Mouse (Mus musculus): Measurements from ENCODE around the gene Rb1. TPM values are rescaled to one million over a fixed set of nuclear protein-coding genes. Genes with fewer than 3 reads are reported as not detected.

Rb1 gene
- 24.2 and 27.1 TPM in 2 replicates for polyA plus RNA-seq (2016; fragmentation: Nextera tagmentation; extraction: Ambion mirVana)

DNA sequence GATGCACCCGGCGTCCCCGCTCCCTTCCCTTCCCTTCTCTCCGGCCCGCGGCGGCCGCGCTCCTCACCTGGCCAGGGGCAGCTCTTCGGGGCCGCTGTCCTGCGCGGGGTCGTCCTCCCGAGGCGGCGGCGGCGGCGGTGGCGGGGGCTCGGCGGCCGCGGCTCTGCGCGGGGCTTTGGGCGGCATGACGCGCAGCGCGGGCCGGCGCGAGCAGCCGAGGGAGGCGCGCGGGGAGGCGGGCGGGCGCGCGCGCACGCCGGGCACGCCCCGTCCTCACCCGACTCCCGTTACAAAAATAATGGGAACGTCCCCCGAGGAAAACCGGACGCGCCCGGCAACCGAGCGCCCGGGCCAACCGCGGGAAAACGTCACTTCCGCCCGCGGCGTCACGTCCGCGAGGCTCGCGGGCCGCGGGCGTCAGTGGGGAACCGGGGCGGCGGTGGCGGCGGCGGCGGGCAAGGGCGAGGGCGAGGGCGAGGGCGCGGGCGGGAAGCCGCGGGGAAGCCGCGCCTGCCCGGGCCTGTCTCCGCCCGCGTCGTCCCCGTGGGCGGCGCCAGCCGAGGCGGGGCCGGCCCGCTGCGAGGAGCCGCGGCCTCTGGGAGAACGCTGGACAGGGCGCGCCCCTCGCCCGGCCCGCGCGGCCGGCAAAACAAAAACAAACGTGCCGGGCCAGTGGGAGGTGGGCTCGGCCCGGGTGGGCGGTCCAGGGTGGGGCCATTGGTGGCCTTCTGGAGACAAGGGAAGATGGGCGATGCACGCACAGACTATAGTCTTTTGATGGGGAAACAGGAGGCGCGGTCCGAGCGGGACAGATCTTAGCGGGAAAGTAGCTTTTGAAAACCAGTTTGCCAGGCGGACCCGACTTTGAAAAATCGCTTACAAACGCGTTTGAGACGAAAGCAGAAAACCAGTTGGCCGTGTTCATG is at the start of gene Rb1:
TSS of gene Rb1 (minus strand) at position 367 of the 926 bp plus-strand sequence.
- Histone ChIP-seq H3K9me3 (no peaks in the 10 kb centered on the region), H3K4me3 (peak within 1 kb of the TSS; percentile 95), H3K27me3 (ENCODE audit: insufficient read depth, poor library complexity, severe bottlenecking) (no peaks in the 10 kb centered on the region), H3K4me1 (replicated peaks) (peaks cover 18% of the 10 kb centered on the region), H3K36me3 (peaks cover 8% of the 10 kb centered on the region; the same call in 1 of the 2 replicates), H3K27ac (peak within 1 kb of the TSS; percentile 96)
- DNase-seq (ENCODE audit: low spot score) = peak; percentile 87
- under 1% methylated on average over 100 of the region's 135 CpGs for WGBS

DNA sequence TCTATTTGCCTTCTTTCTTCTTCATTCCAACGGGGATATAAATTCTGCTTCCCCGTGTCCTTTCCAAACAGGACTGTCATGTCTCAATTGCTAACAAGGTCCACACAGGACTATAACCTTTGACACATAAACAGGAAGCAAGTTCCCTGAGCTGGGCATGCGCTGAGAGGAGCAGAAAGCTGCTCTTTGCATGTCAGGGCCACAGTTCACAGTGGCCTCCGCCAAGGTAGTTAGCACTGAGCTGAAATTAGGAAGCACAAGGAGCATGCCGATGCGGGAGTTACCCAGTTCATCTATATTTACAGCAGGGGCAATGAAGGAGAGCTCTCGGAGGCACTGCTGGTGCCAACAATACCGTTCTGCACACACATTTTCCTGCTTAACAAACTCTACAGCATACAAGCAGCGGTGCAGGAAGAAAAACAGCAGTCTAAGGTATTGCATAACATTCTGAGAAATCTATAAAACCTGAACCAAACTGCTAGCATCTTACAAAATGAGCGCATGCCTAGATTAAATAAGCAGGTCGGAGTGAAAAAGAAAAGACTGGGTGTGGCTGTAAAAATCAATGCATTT is 48.8 kb upstream of the Rb1 start:
- H3K36me3 ChIP-seq = peaks cover 19% of the 10 kb centered on the region
- 77% methylated on average over 11 of the region's 11 CpGs for WGBS
- no peak overlapping the region for H3K27ac ChIP-seq
- H3K4me1 ChIP-seq (replicated peaks) = no peaks in the 10 kb centered on the region
- H3K27me3 ChIP-seq (ENCODE audit: insufficient read depth, poor library complexity, severe bottlenecking) = no peaks in the 10 kb centered on the region
- no peak for DNase-seq (ENCODE audit: low spot score)
- H3K4me3 ChIP-seq = no peak overlapping the region
- H3K9me3 ChIP-seq = no peaks in the 10 kb centered on the region

DNA sequence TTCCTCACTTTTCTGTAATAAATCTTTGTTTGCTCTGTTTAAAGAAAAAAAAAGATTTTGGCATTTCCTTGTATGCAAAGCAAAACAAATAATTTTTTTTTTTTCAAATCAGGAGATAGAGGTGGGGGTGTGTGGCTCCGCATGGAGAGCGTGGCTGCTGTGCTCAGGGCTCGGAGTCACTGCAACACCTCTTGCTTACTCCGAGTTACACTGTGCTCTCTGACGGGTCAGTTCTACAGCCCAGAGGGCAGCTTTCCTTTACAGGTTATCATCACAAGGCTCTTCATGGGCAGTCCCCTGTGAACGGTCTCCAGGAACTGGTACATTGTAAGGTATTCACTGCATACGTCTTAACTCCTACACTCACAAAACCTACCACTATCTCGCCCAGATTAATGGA is 48.0 kb upstream of the Rb1 start:
- H3K36me3 ChIP-seq = peaks cover 13% of the 10 kb centered on the region
- no peak for DNase-seq (ENCODE audit: low spot score)
- no peaks in the 10 kb centered on the region for H3K27me3 ChIP-seq (ENCODE audit: insufficient read depth, poor library complexity, severe bottlenecking)
- 80% methylated on average over 8 of the region's 8 CpGs for WGBS
- H3K4me1 ChIP-seq (replicated peaks) = no peaks in the 10 kb centered on the region
- H3K4me3 ChIP-seq = no peak overlapping the region
- no peaks in the 10 kb centered on the region for H3K9me3 ChIP-seq
- no peak overlapping the region for H3K27ac ChIP-seq

GRCm38 (mm10) chr14:73372990-73373389 is 47.4 kb upstream of the Rb1 start:
- Histone ChIP-seq H3K4me3 (no peak overlapping the region), H3K27me3 (ENCODE audit: insufficient read depth, poor library complexity, severe bottlenecking) (no peaks in the 10 kb centered on the region), H3K36me3 (peaks cover 13% of the 10 kb centered on the region), H3K4me1 (replicated peaks) (no peaks in the 10 kb centered on the region), H3K9me3 (no peaks in the 10 kb centered on the region), H3K27ac (no peak overlapping the region)
- WGBS = 94% methylated on average over 4 of the region's 4 CpGs
- no peak for DNase-seq (ENCODE audit: low spot score)

GRCm38 (mm10) chr14:73371577-73371976 is 46.0 kb upstream of the Rb1 start:
- Histone ChIP-seq H3K27ac (no peak overlapping the region), H3K4me1 (replicated peaks) (no peaks in the 10 kb centered on the region), H3K27me3 (ENCODE audit: insufficient read depth, poor library complexity, severe bottlenecking) (no peaks in the 10 kb centered on the region), H3K4me3 (no peak overlapping the region), H3K9me3 (no peaks in the 10 kb centered on the region), H3K36me3 (peaks cover 24% of the 10 kb centered on the region)
- no peak for DNase-seq (ENCODE audit: low spot score)
- WGBS = 91% methylated on average over 4 of the region's 4 CpGs

DNA sequence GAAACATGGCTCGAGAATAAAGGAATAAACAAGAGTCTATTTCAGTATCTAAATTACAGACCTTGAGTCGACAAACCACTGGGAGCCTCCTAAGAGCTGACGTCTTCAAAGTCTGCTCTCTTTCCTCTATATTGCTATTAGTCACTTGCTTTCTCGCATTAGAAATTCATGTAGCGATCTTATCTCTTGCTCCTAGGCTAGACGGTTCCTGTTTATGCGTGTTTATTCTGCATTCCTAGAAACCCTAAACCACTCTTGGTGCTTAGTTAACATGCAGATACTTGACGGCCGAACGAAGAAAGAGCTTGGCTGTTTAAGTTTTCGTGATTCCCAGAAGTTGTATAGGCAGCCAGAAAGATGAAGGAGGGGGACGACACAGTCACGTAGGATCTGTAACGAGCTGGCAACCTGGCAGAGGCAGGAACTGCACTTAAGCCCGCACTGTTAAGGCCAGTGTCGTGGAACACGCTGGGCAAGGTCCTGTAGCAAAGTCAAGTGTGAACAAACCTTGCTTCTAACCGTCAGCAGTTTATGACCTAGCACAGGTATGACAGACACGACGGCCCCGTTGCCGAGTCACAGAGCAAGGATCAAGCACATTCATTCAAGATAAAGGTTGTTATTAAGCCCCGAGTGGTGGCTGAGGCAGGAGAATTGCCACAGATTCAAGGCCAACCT is 45.2 kb upstream of the Rb1 start:
- peaks cover 32% of the 10 kb centered on the region for H3K36me3 ChIP-seq
- H3K27ac ChIP-seq = no peak overlapping the region
- WGBS = 93% methylated on average over 23 of the region's 23 CpGs
- H3K4me3 ChIP-seq = no peak overlapping the region
- H3K4me1 ChIP-seq (replicated peaks) = no peaks in the 10 kb centered on the region
- H3K27me3 ChIP-seq (ENCODE audit: insufficient read depth, poor library complexity, severe bottlenecking) = no peaks in the 10 kb centered on the region
- DNase-seq (ENCODE audit: low spot score) = no peak
- no peaks in the 10 kb centered on the region for H3K9me3 ChIP-seq

DNA sequence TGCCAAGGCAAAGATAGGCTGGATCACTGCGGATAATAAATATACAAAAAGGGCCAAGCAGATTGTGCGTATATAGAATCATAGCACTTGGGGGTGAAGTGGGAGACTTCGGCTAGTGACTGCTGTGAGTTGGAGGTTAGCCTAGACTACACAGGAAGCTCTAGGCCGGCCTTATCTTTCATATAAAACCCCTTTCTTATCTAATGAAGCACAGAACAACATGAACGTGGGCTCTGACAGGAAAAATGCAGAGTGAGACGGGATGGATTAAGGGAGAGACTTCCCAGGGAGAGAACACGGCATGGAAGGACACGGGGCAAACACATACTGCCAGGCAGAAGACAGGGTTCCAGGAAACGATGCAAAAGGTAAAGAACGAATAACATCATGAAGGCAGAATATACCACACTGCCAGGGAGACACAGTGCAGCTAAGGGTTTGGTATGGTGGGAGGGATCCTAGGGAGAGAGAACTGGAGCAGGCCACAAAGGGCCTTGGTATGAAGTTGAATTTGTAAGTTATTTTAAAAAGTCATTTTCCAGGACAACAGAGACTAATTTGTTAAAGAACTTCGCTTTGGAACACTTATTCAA is 44.6 kb upstream of the Rb1 start:
- Histone ChIP-seq H3K9me3 (no peaks in the 10 kb centered on the region), H3K36me3 (peaks cover 38% of the 10 kb centered on the region), H3K4me1 (replicated peaks) (no peaks in the 10 kb centered on the region), H3K27ac (no peak overlapping the region), H3K4me3 (no peak overlapping the region), H3K27me3 (ENCODE audit: insufficient read depth, poor library complexity, severe bottlenecking) (no peaks in the 10 kb centered on the region)
- 90% methylated on average over 11 of the region's 11 CpGs for WGBS
- no peak for DNase-seq (ENCODE audit: low spot score)

GRCm38 (mm10) chr14:73369634-73370033 is 44.0 kb upstream of the Rb1 start:
- no peak for DNase-seq (ENCODE audit: low spot score)
- Histone ChIP-seq H3K9me3 (no peaks in the 10 kb centered on the region), H3K27me3 (ENCODE audit: insufficient read depth, poor library complexity, severe bottlenecking) (no peaks in the 10 kb centered on the region), H3K36me3 (peaks cover 44% of the 10 kb centered on the region), H3K4me1 (replicated peaks) (no peaks in the 10 kb centered on the region), H3K4me3 (no peak overlapping the region), H3K27ac (no peak overlapping the region)
- 95% methylated on average over 4 of the region's 4 CpGs for WGBS

- H3K36me3 ChIP-seq = peaks cover 50% of the 10 kb centered on the region
- WGBS = 93% methylated on average over 13 of the region's 13 CpGs
- no peak for DNase-seq (ENCODE audit: low spot score)
- H3K4me3 ChIP-seq = no peak overlapping the region
- H3K9me3 ChIP-seq = no peaks in the 10 kb centered on the region
- no peaks in the 10 kb centered on the region for H3K4me1 ChIP-seq (replicated peaks)
- H3K27me3 ChIP-seq (ENCODE audit: insufficient read depth, poor library complexity, severe bottlenecking) = no peaks in the 10 kb centered on the region
- H3K27ac ChIP-seq = no peak overlapping the region
Observed at GRCm38 (mm10) chr14:73368966-73369365, 43.3 kb upstream of the Rb1 start.

- Histone ChIP-seq H3K27ac (no peak overlapping the region), H3K4me3 (no peak overlapping the region), H3K27me3 (ENCODE audit: insufficient read depth, poor library complexity, severe bottlenecking) (no peaks in the 10 kb centered on the region), H3K9me3 (no peaks in the 10 kb centered on the region), H3K36me3 (peaks cover 58% of the 10 kb centered on the region), H3K4me1 (replicated peaks) (no peaks in the 10 kb centered on the region)
- 92% methylated on average over 13 of the region's 13 CpGs for WGBS
- DNase-seq (ENCODE audit: low spot score) = no peak
Observed at GRCm38 (mm10) chr14:73368221-73368620, 42.6 kb upstream of the Rb1 start.

GRCm38 (mm10) chr14:73366278-73366677 is 40.7 kb upstream of the Rb1 start:
- no peak for DNase-seq (ENCODE audit: low spot score)
- no peaks in the 10 kb centered on the region for H3K4me1 ChIP-seq (replicated peaks)

DNA sequence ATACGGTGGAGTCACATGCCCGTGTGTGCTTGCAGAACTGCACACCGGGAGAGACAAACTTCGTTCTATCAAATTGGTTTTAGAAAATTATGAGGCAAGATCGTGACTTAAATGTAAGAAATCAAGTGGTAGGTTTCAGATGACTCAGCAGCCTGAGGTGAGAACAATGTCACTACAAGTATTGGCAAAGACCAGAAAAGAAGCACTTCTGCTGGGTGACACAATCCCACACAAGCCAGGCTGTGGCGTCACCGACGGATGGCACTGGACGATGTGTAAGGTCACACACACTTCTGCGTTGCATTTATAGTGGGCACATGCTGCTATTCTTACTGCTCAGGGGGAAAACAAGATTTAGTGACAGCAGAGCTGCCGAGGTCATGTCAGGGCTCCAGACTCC is 38.2 kb upstream of the Rb1 start:
- Histone ChIP-seq H3K36me3 (peaks cover 98% of the 10 kb centered on the region), H3K4me1 (replicated peaks) (no peaks in the 10 kb centered on the region), H3K4me3 (no peak overlapping the region), H3K27me3 (ENCODE audit: insufficient read depth, poor library complexity, severe bottlenecking) (no peaks in the 10 kb centered on the region), H3K9me3 (no peaks in the 10 kb centered on the region; the same call in 1 of the 2 replicates), H3K27ac (no peak overlapping the region)
- DNase-seq (ENCODE audit: low spot score) = no peak
- WGBS = 97% methylated on average over 11 of the region's 11 CpGs

More at GRCm38 (mm10) chr14:73366278-73366677, 40.7 kb upstream of the Rb1 start:
- Histone ChIP-seq H3K9me3 (no peaks in the 10 kb centered on the region; the same call in 1 of the 2 replicates), H3K36me3 (peaks cover 77% of the 10 kb centered on the region), H3K27ac (no peak overlapping the region), H3K27me3 (ENCODE audit: insufficient read depth, poor library complexity, severe bottlenecking) (no peaks in the 10 kb centered on the region), H3K4me3 (no peak overlapping the region)
- WGBS = 91% methylated on average over 11 of the region's 11 CpGs

Data from hindbrain, embryonic 10.5 days (tissue).